Mouse (Mus musculus): ENCODE results near the gene Tub. TPM values are rescaled to one million over a fixed set of nuclear protein-coding genes. Genes with fewer than 3 reads are reported as not detected.

The Tub gene
- total and polyA plus RNA-seq, 2 experiments from 2014 or later = 44.3 to 159 TPM

DNA sequence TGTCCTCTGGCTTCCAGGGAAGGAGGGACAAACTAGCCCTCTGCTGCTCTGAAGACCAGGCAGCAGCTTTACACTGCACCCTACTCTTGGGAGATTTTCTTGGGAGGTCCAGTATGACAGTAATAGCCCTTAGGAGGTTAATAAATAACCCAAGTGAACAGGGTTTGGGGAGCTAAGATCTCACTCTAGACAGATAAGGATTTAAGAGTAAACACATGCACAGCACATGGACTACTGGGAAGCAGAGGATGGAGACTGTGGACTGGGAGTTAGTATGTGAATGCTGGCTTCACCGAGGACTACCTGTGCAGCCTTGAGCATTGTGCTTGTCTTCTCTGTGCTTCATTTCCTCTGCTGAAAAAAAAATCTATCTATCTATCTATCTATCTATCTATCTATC is 59.1 kb downstream of the Tub start:
- no peaks in the 10 kb centered on the region for H3K36me3 ChIP-seq (ENCODE audit: insufficient read depth, low read length)
- H3K27ac ChIP-seq (ENCODE audit: low read depth, low read length) = no peak overlapping the region
- peaks cover 17% of the 10 kb centered on the region; the same call in 1 of the 2 replicates for H3K4me1 ChIP-seq (ENCODE audit: insufficient read depth, low read length)
- no peak for TF ChIP-seq CTCF (IDR thresholded peaks at IDR 0.05)
- H3K9ac ChIP-seq (replicated peaks; ENCODE audit: low read length, poor library complexity, severe bottlenecking) = no peak overlapping the region
- H3K9me3 ChIP-seq (ENCODE audit: low read length) = no peaks in the 10 kb centered on the region
- H3K4me3 ChIP-seq (ENCODE audit: low read depth, low read length) = no peak overlapping the region
- DNase-seq (ENCODE audit: low spot score) (no peak), ATAC-seq (ENCODE audit: low FRiP score) (no peak)
- H3K27me3 ChIP-seq (ENCODE audit: insufficient read depth, low read length) = no peaks in the 10 kb centered on the region
- no peak overlapping the region for H3K4me2 ChIP-seq (ENCODE audit: low read depth, low read length, poor library complexity, severe bottlenecking)
- WGBS = 89% methylated on average over 1 of the region's 1 CpGs

DNA sequence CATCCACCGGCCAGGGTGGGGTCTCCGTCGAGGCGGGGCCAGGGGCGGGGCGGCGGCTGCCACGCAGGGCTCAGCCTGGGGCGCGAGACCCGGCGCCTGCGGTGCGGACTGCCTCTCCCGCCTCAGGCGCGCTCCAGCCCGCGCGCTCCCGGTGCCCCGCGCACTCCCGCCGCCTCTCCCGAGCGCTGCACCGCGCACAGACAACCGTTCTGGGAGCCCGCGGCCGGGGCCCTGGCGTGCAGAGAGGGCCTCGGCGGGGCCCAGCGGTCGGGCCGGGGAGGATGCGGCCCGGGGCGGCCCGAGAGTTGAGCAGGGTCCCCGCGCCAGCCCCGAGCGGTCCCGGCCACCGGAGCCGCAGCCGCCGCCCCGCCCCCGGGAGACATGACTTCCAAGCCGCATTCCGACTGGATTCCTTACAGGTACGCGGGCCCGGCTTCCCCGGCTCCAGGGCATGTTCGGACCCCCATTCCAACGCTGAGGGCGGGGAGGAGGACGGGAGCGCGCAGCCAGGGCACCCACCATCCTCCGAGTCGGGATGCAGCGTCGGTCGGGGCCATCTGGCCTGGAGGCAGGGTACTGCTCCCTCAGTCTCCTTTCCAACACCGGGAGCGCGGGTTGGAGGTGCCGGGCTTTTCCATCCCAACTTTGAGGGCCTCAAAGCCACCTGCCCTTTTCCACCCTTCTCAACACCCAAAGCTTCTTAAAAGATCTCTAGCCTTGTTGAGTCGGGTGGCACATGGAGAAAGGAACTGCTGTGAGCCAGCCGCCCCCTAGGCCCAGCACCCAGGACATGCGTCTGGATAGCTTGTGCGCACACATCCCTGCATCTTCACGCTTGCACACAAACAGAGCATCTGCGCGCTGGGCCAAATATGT is 60.8 kb downstream of the Tub start:
- TF ChIP-seq CTCF (IDR thresholded peaks at IDR 0.05) = peak; percentile 31; the same call in 1 of the 2 replicates
- Histone ChIP-seq H3K27ac (ENCODE audit: low read depth, low read length) (peak overlapping the region; percentile 87), H3K4me2 (ENCODE audit: low read depth, low read length, poor library complexity, severe bottlenecking) (peak overlapping the region; percentile 83), H3K27me3 (ENCODE audit: insufficient read depth, low read length) (no peaks in the 10 kb centered on the region), H3K9me3 (ENCODE audit: low read length) (no peaks in the 10 kb centered on the region), H3K9ac (replicated peaks; ENCODE audit: low read length, poor library complexity, severe bottlenecking) (peak overlapping the region; percentile 85), H3K4me3 (ENCODE audit: low read depth, low read length) (peak overlapping the region; percentile 75), H3K36me3 (ENCODE audit: insufficient read depth, low read length) (no peaks in the 10 kb centered on the region), H3K4me1 (ENCODE audit: insufficient read depth, low read length) (peaks cover 17% of the 10 kb centered on the region; the same call in 1 of the 2 replicates)
- ATAC-seq (ENCODE audit: low FRiP score) (peak; percentile 65), DNase-seq (ENCODE audit: low spot score) (peak; percentile 54)
- under 1% methylated on average over 70 of the region's 82 CpGs for WGBS

DNA sequence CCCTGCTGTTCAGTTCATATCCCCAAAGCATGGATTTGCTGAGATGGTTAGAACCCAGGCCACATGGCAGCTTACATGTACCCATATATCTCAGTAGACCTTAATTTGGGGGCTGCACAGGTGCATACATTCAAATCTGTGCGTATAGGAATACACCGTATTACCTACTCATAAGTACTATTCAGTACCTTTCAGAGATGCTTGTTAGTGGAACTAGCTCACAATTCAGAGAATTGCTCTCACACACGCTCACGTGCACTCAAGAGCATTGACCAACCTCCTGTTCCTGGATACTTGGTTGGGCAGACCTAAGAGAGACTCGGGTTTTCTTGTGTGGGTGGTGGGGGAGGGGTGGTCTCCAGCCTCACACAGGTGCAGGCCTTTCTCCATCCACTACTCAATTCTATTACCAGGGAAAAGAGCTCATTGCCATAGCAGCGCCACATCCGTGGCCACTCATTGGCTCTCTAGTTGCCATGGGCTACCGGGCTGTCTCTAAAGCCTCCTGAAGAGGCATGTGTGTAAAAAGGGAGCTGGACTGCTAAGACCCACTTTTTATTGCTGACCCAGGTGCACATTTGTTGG is 61.5 kb downstream of the Tub start:
- H3K27me3 ChIP-seq (ENCODE audit: insufficient read depth, low read length) = no peaks in the 10 kb centered on the region
- no peak for TF ChIP-seq CTCF (IDR thresholded peaks at IDR 0.05)
- peak overlapping the region; percentile 85 for H3K9ac ChIP-seq (replicated peaks; ENCODE audit: low read length, poor library complexity, severe bottlenecking)
- H3K4me3 ChIP-seq (ENCODE audit: low read depth, low read length) = peak overlapping the region; percentile 75
- DNase-seq (ENCODE audit: low spot score) (peak; percentile 87), ATAC-seq (ENCODE audit: low FRiP score) (peak; percentile 92)
- peaks cover 20% of the 10 kb centered on the region; the same call in 1 of the 2 replicates for H3K4me1 ChIP-seq (ENCODE audit: insufficient read depth, low read length)
- H3K36me3 ChIP-seq (ENCODE audit: insufficient read depth, low read length) = no peaks in the 10 kb centered on the region
- no peaks in the 10 kb centered on the region for H3K9me3 ChIP-seq (ENCODE audit: low read length)
- 23% methylated on average over 8 of the region's 8 CpGs for WGBS
- peak overlapping the region; percentile 87 for H3K27ac ChIP-seq (ENCODE audit: low read depth, low read length)
- H3K4me2 ChIP-seq (ENCODE audit: low read depth, low read length, poor library complexity, severe bottlenecking) = peak overlapping the region; percentile 83

- Histone ChIP-seq H3K27me3 (ENCODE audit: insufficient read depth, low read length) (no peaks in the 10 kb centered on the region), H3K36me3 (ENCODE audit: insufficient read depth, low read length) (no peaks in the 10 kb centered on the region), H3K4me1 (ENCODE audit: insufficient read depth, low read length) (peaks cover 20% of the 10 kb centered on the region; the same call in 1 of the 2 replicates), H3K4me2 (ENCODE audit: low read depth, low read length, poor library complexity, severe bottlenecking) (peak overlapping the region; percentile 83), H3K4me3 (ENCODE audit: low read depth, low read length) (peak overlapping the region; percentile 75), H3K9ac (replicated peaks; ENCODE audit: low read length, poor library complexity, severe bottlenecking) (peak overlapping the region; percentile 26; the same call in 1 of the 2 replicates), H3K9me3 (ENCODE audit: low read length) (no peaks in the 10 kb centered on the region), H3K27ac (ENCODE audit: low read depth, low read length) (peak overlapping the region; percentile 87)
- DNase-seq (ENCODE audit: low spot score) (no peak), ATAC-seq (ENCODE audit: low FRiP score) (no peak)
- WGBS = 47% methylated on average over 1 of the region's 1 CpGs
- TF ChIP-seq CTCF (IDR thresholded peaks at IDR 0.05) = no peak
Measured at GRCm38 (mm10) chr7:109012575-109012974, 62.4 kb downstream of the Tub start.

- ATAC-seq (ENCODE audit: low FRiP score) (no peak), DNase-seq (ENCODE audit: low spot score) (peak; percentile 33)
- 38% methylated on average over 4 of the region's 4 CpGs for WGBS
- H3K4me3 ChIP-seq (ENCODE audit: low read depth, low read length) = peak overlapping the region; percentile 10; the same call in 1 of the 2 replicates
- H3K27me3 ChIP-seq (ENCODE audit: insufficient read depth, low read length) = no peaks in the 10 kb centered on the region
- peak overlapping the region; percentile 87 for H3K27ac ChIP-seq (ENCODE audit: low read depth, low read length)
- 0 out of 2 replicates have a peak, but pooled peaks cover 3% of the 10 kb centered on the region for H3K36me3 ChIP-seq (ENCODE audit: insufficient read depth, low read length)
- H3K4me2 ChIP-seq (ENCODE audit: low read depth, low read length, poor library complexity, severe bottlenecking) = peak overlapping the region; percentile 83
- peak; percentile 48 for TF ChIP-seq CTCF (IDR thresholded peaks at IDR 0.05)
- peaks cover 20% of the 10 kb centered on the region; the same call in 1 of the 2 replicates for H3K4me1 ChIP-seq (ENCODE audit: insufficient read depth, low read length)
- H3K9ac ChIP-seq (replicated peaks; ENCODE audit: low read length, poor library complexity, severe bottlenecking) = peak overlapping the region; percentile 50; the same call in 1 of the 2 replicates
- no peaks in the 10 kb centered on the region for H3K9me3 ChIP-seq (ENCODE audit: low read length)
Measured at GRCm38 (mm10) chr7:109012998-109013625, 63.0 kb downstream of the Tub start.

Measured in midbrain, postnatal 0 days (tissue).